Mouse (Mus musculus): Measurements from ENCODE around the gene Kif5a. TPM values are rescaled to one million over a fixed set of nuclear protein-coding genes. Genes with fewer than 3 reads are reported as not detected.

The Kif5a gene
- total RNA-seq, 2 experiments from 2014 or later = 0.20 to 0.66 TPM

GRCm38 (mm10) chr10:127290307-127290929 is 27.3 kb upstream of the Kif5a start:
- peak; percentile 99 to 100 for DNase-seq
- intact Hi-C loops (cut with DNase I) = no loop called here

GRCm38 (mm10) chr10:127289573-127290191 is 26.5 kb upstream of the Kif5a start:
- intact Hi-C loops (cut with DNase I) = no loop called here
- DNase-seq = peak in 1 of 2 experiments; percentile 59

GRCm38 (mm10) chr10:127288800-127289572 is 25.8 kb upstream of the Kif5a start, which contains the start of gene Mbd6:
Gene Mbd6 (minus strand): TSS chr10:127289018.
- intact Hi-C loops (cut with DNase I) = no loop called here
- DNase-seq = peak; percentile 85 to 87

DNA sequence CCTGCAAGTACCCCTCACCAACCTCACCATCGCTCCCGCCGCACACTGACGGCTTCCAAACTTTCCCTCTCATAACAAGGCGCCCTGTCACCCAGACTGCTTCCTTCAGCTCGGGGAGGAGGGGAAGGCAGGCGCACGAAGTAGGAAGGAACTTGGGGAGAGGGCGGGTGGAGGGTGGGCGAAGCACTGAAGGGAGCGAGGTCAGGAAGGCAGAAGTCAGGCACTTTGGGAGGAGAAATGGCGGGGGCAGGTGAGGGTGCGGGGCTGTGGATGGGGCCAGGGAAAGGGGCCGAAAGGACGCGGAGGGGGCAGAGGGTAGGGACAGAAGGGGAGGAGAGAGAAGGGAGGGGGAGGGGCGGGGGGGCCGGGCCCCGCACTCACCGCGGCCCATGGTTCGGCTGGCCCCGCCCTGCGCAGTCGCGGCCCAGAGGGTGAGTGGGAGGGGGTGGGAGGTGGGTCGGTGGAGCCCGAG is 25.2 kb upstream of the Kif5a start:
- no peak for DNase-seq
- intact Hi-C loops (cut with DNase I) = no loop called here

DNA sequence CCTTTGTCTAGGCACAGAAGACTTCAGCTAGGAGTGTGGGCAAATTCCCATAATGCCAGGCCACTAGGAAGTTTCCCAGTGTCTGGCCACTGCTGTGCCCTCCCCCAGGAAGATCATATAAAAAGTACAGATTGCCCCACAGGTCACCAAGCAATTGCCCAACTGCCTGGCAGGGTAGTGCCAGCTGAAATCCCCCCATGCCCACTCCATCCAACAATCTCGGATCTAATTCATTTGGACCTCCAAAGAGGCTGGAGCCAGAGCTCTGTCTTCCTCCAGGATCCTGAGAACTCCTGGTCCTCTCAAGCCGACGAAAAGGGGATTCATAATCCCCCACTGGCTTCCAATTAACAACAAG is 24.8 kb upstream of the Kif5a start:
- intact Hi-C loops (cut with DNase I) = no loop called here
- no peak for DNase-seq

DNA sequence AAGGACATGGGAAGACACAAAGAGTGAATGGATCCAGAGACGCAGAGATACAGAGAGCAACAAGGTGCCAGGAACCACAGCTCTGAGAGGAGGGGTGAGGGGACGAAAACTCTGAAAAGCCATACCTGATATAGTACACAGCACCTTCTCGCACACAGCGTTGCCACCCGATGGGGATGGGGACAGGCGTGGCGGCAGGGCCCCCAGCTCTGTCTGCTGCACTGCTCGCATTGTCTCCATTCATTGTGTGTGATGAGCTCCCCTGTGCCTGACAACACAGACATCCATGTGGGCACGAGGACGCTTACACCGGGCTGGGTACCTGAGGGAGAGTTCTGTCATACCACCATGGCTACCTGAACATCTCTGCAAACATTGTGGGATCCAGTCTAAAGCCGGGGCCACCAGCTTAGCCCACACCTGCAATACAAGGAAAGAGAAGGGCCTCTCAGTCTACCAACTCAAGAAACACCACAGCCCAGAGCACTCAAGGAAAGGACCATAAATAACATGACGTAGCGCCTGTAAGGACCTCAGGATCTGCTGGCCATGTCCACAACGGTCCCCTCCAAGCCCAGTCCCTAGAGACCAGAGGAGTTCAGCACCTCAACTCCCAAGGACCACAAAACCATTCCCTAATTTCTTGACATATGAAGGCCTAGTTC is 24.3 kb upstream of the Kif5a start:
- DNase-seq = no peak
- intact Hi-C loops (cut with DNase I) = no loop called here

- no peak for DNase-seq
- intact Hi-C loops (cut with DNase I) = no loop called here
Observed at GRCm38 (mm10) chr10:127286730-127287129, 23.6 kb upstream of the Kif5a start.

GRCm38 (mm10) chr10:127286194-127286593 is 23.0 kb upstream of the Kif5a start:
- intact Hi-C loops (cut with DNase I) = no loop called here

GRCm38 (mm10) chr10:127285644-127286043 is 22.5 kb upstream of the Kif5a start:
- DNase-seq = no peak
- intact Hi-C loops (cut with DNase I) = no loop called here

More at GRCm38 (mm10) chr10:127286194-127286593, 23.0 kb upstream of the Kif5a start:
- DNase-seq = no peak

GRCm38 (mm10) chr10:127284724-127285500 is 21.8 kb upstream of the Kif5a start:
- no peak for DNase-seq
- intact Hi-C loops (cut with DNase I) = no loop called here

DNA sequence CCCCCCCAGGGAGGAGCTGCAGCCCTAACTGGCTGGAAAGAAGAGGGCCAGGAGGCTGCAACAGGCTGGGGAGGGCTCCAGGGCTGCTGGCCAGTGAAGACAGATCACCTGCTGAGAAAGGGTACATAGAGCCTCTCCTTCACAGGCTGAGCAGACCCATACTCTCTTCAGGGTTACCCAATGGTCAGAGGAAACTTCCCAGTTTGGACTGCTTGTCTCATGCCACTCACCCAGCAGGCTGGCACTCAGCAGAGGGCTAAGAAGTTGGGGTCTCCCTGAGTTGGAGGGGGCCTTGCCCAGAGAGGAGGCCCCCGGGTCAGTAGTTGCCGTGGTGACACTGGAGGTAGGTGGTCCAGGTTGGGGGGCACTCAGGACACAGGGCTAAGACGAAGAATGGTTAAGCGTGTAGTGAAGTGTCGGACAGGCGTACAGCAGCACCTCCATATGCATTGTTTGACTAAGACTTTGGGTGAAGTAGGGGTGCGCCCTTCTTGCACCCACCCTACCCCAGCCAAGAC is 21.0 kb upstream of the Kif5a start:
- no peak for DNase-seq
- intact Hi-C loops (cut with DNase I) = no loop called here

DNA sequence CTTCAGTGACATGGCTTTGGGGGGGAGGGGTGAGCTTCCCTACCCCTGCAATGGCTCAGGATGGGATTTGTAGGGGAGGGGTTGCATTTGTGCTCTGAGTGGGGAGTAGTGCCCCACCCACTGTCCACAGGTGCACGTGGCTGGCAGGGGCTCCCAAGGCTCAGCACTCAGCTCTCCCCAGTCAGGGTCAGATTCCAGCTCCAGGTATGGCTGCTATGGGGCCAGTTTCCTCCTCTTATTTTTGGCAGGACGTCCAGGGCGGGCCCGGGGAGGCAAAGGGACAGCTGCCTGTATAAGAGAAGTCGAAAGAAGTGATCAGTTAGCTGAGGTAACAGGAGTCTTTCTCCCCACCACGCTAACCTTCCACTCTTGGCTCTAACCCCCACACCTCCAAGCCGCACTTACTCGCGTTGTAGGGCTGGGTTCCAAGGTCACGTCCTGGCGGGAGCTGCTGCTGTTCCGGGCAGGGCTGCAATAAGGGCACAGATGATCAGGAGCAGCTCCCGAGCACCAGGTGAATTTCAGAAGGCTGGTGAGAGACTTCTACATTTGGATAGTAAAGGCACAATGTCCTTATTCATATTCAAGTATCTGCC is 19.6 kb upstream of the Kif5a start:
- intact Hi-C loops (cut with DNase I) = no loop called here
- DNase-seq = no peak

DNA sequence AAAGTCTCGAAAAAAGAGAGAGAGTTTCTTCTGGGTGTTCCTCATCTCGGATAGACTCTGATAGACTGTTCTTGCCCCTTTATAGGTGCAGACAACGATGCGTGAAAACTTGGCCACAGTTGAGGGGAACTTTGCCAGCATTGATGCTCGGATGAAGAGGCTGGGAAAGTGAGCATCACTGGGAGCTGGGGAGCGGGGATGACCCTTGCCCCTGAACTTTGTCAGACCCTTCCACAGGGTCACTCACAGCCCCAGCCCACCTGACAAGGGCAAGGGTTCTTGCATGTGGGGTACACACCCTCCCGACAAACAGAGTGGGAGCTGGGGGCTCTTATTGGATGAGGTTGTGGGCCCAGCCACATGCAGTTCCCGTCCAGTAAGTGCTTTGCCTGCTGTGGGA is 18.2 kb upstream of the Kif5a start:
- DNase-seq = no peak
- intact Hi-C loops (cut with DNase I) = no loop called here

GRCm38 (mm10) chr10:127279730-127280129 is 16.6 kb upstream of the Kif5a start:
- intact Hi-C loops (cut with DNase I) = no loop called here

GRCm38 (mm10) chr10:127274261-127275022 is 11.3 kb upstream of the Kif5a start:
- intact Hi-C loops (cut with DNase I) = no loop called here

More at GRCm38 (mm10) chr10:127279730-127280129, 16.6 kb upstream of the Kif5a start:
- DNase-seq = no peak

DNA sequence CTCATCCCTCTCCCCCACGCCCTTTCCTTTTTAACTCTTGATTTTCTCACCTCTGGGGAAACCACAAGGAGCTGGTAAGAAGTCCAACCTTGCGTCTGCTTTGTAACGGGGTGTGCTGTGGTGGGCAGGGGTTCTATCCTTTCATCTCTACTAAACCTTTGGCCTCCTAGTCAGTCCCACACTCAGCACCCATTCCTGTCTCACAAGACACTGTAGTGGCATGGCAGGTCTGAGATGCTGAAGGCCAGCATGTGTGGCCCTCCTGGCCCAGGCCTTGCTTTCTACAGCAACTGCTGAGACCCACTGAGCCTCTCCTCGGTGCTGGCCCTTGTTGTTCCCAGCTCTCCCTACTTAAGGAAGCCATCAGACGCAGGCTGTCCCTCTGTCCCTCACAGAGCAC is 9.2 kb upstream of the Kif5a start:
- no peak for DNase-seq
- intact Hi-C loops (cut with DNase I) = no loop called here

More at GRCm38 (mm10) chr10:127274261-127275022, 11.3 kb upstream of the Kif5a start:
- DNase-seq = peak in 1 of 2 experiments; percentile 3

DNA sequence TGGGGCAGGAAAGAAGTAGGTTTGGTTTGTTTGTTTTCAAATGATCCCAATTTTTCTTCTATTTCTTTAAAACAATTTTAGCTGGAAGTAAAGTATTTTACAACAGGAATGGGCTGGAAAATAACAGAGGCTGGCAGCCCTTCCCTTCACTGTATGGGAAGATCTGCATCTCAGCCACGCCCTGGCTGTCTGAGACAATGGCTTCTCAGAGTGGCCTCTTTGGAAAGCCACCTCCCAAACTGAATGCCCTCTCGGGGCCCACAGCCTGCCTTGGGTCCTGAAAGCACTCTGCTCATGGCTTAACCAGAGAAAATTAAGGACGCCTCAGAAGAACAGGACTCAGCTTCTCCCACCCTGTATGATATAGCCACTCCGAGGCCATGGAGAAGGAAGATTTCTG is 6.7 kb upstream of the Kif5a start:
- intact Hi-C loops (cut with DNase I) = no loop called here
- no peak for DNase-seq

GRCm38 (mm10) chr10:127269036-127269435 is 5.9 kb upstream of the Kif5a start:
- DNase-seq = no peak
- intact Hi-C loops (cut with DNase I) = no loop called here

- DNase-seq = no peak
- intact Hi-C loops (cut with DNase I) = no loop called here
Observed at GRCm38 (mm10) chr10:127268401-127268800, 5.3 kb upstream of the Kif5a start.
